Mouse (Mus musculus): ENCODE results near the gene Hamp2. TPM values are rescaled to one million over a fixed set of nuclear protein-coding genes. Genes with fewer than 3 reads are reported as not detected.

Hamp2 gene
- polyA plus RNA-seq, 1 experiment from 2014 or later = not detected

GRCm38 (mm10) chr7:30917219-30917618, 7.3 kb downstream of the Hamp2 start:
- Histone ChIP-seq H3K4me3 (no peak overlapping the region), H3K9ac (no peak overlapping the region), H3K4me2 (no peak overlapping the region), H3K36me3 (no peaks in the 10 kb centered on the region), H3K4me1 (no peaks in the 10 kb centered on the region), H3K27ac (no peak overlapping the region), H3K9me3 (no peaks in the 10 kb centered on the region), H3K27me3 (no peaks in the 10 kb centered on the region)
- ATAC-seq (ENCODE audit: borderline replicate concordance, extremely low read depth, low FRiP score, low TSS enrichment) = no peak
- WGBS = 37% methylated on average over 4 of the region's 4 CpGs

- no peaks in the 10 kb centered on the region for H3K27me3 ChIP-seq
- H3K9ac ChIP-seq = no peak overlapping the region
- no peaks in the 10 kb centered on the region for H3K4me1 ChIP-seq
- H3K27ac ChIP-seq = no peak overlapping the region
- no peaks in the 10 kb centered on the region for H3K36me3 ChIP-seq
- no peaks in the 10 kb centered on the region for H3K9me3 ChIP-seq
- no peak overlapping the region for H3K4me3 ChIP-seq
- 30% methylated on average over 6 of the region's 6 CpGs for WGBS
- no peak for ATAC-seq (ENCODE audit: borderline replicate concordance, extremely low read depth, low FRiP score, low TSS enrichment)
- H3K4me2 ChIP-seq = no peak overlapping the region
Measured at GRCm38 (mm10) chr7:30916713-30917112, 7.8 kb downstream of the Hamp2 start.

GRCm38 (mm10) chr7:30914732-30915131, 9.7 kb downstream of the Hamp2 start, which contains the start of gene Mag:
Mag (minus strand) TSS chr7:30914873.
- Histone ChIP-seq H3K4me1 (no peaks in the 10 kb centered on the region), H3K4me3 (no peak within 1 kb of the TSS), H3K27ac (no peak within 1 kb of the TSS), H3K36me3 (no peaks in the 10 kb centered on the region), H3K27me3 (no peaks in the 10 kb centered on the region), H3K4me2 (no peak within 1 kb of the TSS), H3K9ac (no peak within 1 kb of the TSS), H3K9me3 (no peaks in the 10 kb centered on the region)
- ATAC-seq (ENCODE audit: borderline replicate concordance, extremely low read depth, low FRiP score, low TSS enrichment) = no peak
- WGBS = 69% methylated on average over 8 of the region's 8 CpGs

- ATAC-seq (ENCODE audit: borderline replicate concordance, extremely low read depth, low FRiP score, low TSS enrichment) = no peak
- no peak overlapping the region for H3K9ac ChIP-seq
- H3K9me3 ChIP-seq = no peaks in the 10 kb centered on the region
- no peak overlapping the region for H3K4me2 ChIP-seq
- 75% methylated on average over 6 of the region's 6 CpGs for WGBS
- H3K4me1 ChIP-seq = peaks cover 9% of the 10 kb centered on the region
- H3K27me3 ChIP-seq = peaks cover 5% of the 10 kb centered on the region; the same call in 1 of the 2 replicates
- H3K36me3 ChIP-seq = no peaks in the 10 kb centered on the region
- H3K4me3 ChIP-seq = no peak overlapping the region
- H3K27ac ChIP-seq = no peak overlapping the region
Measured at GRCm38 (mm10) chr7:30909773-30910172, 14.7 kb downstream of the Hamp2 start.

GRCm38 (mm10) chr7:30908992-30909431, 15.5 kb downstream of the Hamp2 start:
- Histone ChIP-seq H3K4me2 (peak overlapping the region; percentile 57), H3K4me3 (peak overlapping the region; percentile 21), H3K9ac (no peak overlapping the region), H3K36me3 (no peaks in the 10 kb centered on the region), H3K4me1 (peaks cover 9% of the 10 kb centered on the region), H3K27ac (no peak overlapping the region), H3K9me3 (no peaks in the 10 kb centered on the region), H3K27me3 (peaks cover 5% of the 10 kb centered on the region; the same call in 1 of the 2 replicates)
- 14% methylated on average over 16 of the region's 17 CpGs for WGBS
- no peak; the same call in 1 of the 2 replicates for ATAC-seq (ENCODE audit: borderline replicate concordance, extremely low read depth, low FRiP score, low TSS enrichment)

- Histone ChIP-seq H3K9ac (no peak overlapping the region), H3K27me3 (peaks cover 5% of the 10 kb centered on the region; the same call in 1 of the 2 replicates), H3K9me3 (no peaks in the 10 kb centered on the region)
Measured at GRCm38 (mm10) chr7:30908277-30908991, 16.0 kb downstream of the Hamp2 start.

GRCm38 (mm10) chr7:30904042-30904441, 20.4 kb downstream of the Hamp2 start:
- Histone ChIP-seq H3K4me2 (no peak overlapping the region), H3K9me3 (no peaks in the 10 kb centered on the region), H3K4me1 (peaks cover 8% of the 10 kb centered on the region), H3K9ac (no peak overlapping the region), H3K4me3 (no peak overlapping the region), H3K27ac (no peak overlapping the region), H3K36me3 (no peaks in the 10 kb centered on the region), H3K27me3 (peaks cover 5% of the 10 kb centered on the region; the same call in 1 of the 2 replicates)
- 31% methylated on average over 4 of the region's 4 CpGs for WGBS
- no peak for ATAC-seq (ENCODE audit: borderline replicate concordance, extremely low read depth, low FRiP score, low TSS enrichment)

More at GRCm38 (mm10) chr7:30908277-30908991, 16.0 kb downstream of the Hamp2 start:
- 2% methylated on average over 26 of the region's 26 CpGs for WGBS
- no peaks in the 10 kb centered on the region for H3K36me3 ChIP-seq
- H3K27ac ChIP-seq = no peak overlapping the region
- peak overlapping the region; percentile 57 for H3K4me2 ChIP-seq
- H3K4me1 ChIP-seq = peaks cover 9% of the 10 kb centered on the region
- H3K4me3 ChIP-seq = peak overlapping the region; percentile 21
- ATAC-seq (ENCODE audit: borderline replicate concordance, extremely low read depth, low FRiP score, low TSS enrichment) = peak; percentile 62

GRCm38 (mm10) chr7:30895217-30895616, 29.3 kb downstream of the Hamp2 start:
- 85% methylated on average over 3 of the region's 3 CpGs for WGBS
- H3K9me3 ChIP-seq = no peaks in the 10 kb centered on the region
- no peak overlapping the region for H3K4me2 ChIP-seq
- H3K27me3 ChIP-seq = no peaks in the 10 kb centered on the region
- no peak overlapping the region for H3K9ac ChIP-seq
- no peak for ATAC-seq (ENCODE audit: borderline replicate concordance, extremely low read depth, low FRiP score, low TSS enrichment)
- no peak overlapping the region for H3K27ac ChIP-seq
- H3K4me3 ChIP-seq = no peak overlapping the region
- peaks cover 5% of the 10 kb centered on the region; the same call in 1 of the 2 replicates for H3K4me1 ChIP-seq
- no peaks in the 10 kb centered on the region for H3K36me3 ChIP-seq

- no peak overlapping the region for H3K9ac ChIP-seq
Measured at GRCm38 (mm10) chr7:30892515-30892914, 32.0 kb downstream of the Hamp2 start.

GRCm38 (mm10) chr7:30891746-30892145, 32.7 kb downstream of the Hamp2 start:
- ATAC-seq (ENCODE audit: borderline replicate concordance, extremely low read depth, low FRiP score, low TSS enrichment) = no peak

More at GRCm38 (mm10) chr7:30892515-30892914, 32.0 kb downstream of the Hamp2 start:
- Histone ChIP-seq H3K4me2 (no peak overlapping the region), H3K36me3 (no peaks in the 10 kb centered on the region), H3K27me3 (no peaks in the 10 kb centered on the region), H3K4me1 (peaks cover 5% of the 10 kb centered on the region; the same call in 1 of the 2 replicates), H3K4me3 (no peak overlapping the region), H3K27ac (peak overlapping the region; percentile 57), H3K9me3 (no peaks in the 10 kb centered on the region)
- no peak for ATAC-seq (ENCODE audit: borderline replicate concordance, extremely low read depth, low FRiP score, low TSS enrichment)
- WGBS = 44% methylated on average over 3 of the region's 3 CpGs

GRCm38 (mm10) chr7:30890681-30891080, 33.8 kb downstream of the Hamp2 start:
- ATAC-seq (ENCODE audit: borderline replicate concordance, extremely low read depth, low FRiP score, low TSS enrichment) = no peak
- no peak overlapping the region for H3K27ac ChIP-seq
- no peak overlapping the region for H3K4me3 ChIP-seq
- H3K4me2 ChIP-seq = no peak overlapping the region
- no peaks in the 10 kb centered on the region for H3K9me3 ChIP-seq
- peaks cover 5% of the 10 kb centered on the region; the same call in 1 of the 2 replicates for H3K4me1 ChIP-seq
- H3K27me3 ChIP-seq = no peaks in the 10 kb centered on the region
- no peaks in the 10 kb centered on the region for H3K36me3 ChIP-seq
- no peak overlapping the region for H3K9ac ChIP-seq
- WGBS = 46% methylated on average over 2 of the region's 2 CpGs

More at GRCm38 (mm10) chr7:30891746-30892145, 32.7 kb downstream of the Hamp2 start:
- no peaks in the 10 kb centered on the region for H3K27me3 ChIP-seq
- H3K27ac ChIP-seq = no peak overlapping the region
- no peak overlapping the region for H3K4me3 ChIP-seq
- H3K4me1 ChIP-seq = peaks cover 5% of the 10 kb centered on the region; the same call in 1 of the 2 replicates
- no peaks in the 10 kb centered on the region for H3K9me3 ChIP-seq
- H3K4me2 ChIP-seq = no peak overlapping the region
- H3K9ac ChIP-seq = no peak overlapping the region
- no peaks in the 10 kb centered on the region for H3K36me3 ChIP-seq
- WGBS = 72% methylated on average over 9 of the region's 9 CpGs

- Histone ChIP-seq H3K9ac (no peak overlapping the region), H3K4me3 (no peak overlapping the region), H3K36me3 (no peaks in the 10 kb centered on the region), H3K9me3 (no peaks in the 10 kb centered on the region), H3K27ac (no peak overlapping the region), H3K27me3 (no peaks in the 10 kb centered on the region), H3K4me1 (peaks cover 5% of the 10 kb centered on the region; the same call in 1 of the 2 replicates), H3K4me2 (no peak overlapping the region)
- no peak for ATAC-seq (ENCODE audit: borderline replicate concordance, extremely low read depth, low FRiP score, low TSS enrichment)
- WGBS = 81% methylated on average over 7 of the region's 7 CpGs
Measured at GRCm38 (mm10) chr7:30888786-30889185, 35.7 kb downstream of the Hamp2 start.

Measured in lung, embryonic 15.5 days (tissue).